Mouse (Mus musculus): ENCODE results near the gene Lyrm4. TPM values are rescaled to one million over a fixed set of nuclear protein-coding genes. Genes with fewer than 3 reads are reported as not detected.

Gene Lyrm4
- polyA plus RNA-seq (2014; fragmentation: Nextera tagmentation; extraction: Ambion mirVana): 23.4 and 26.8 TPM in 2 replicates

GRCm38 (mm10) chr13:36117143-36118014 lies at the start of gene Lyrm4, which contains the start of gene Fars2:
Gene Lyrm4 (minus strand): TSS chr13:36117526.
Gene Fars2 (plus strand): TSS chr13:36117412.
- no peaks in the 10 kb centered on the region for H3K9me3 ChIP-seq (replicated peaks; ENCODE audit: control insufficient read depth, low read length)
- peak within 1 kb of the TSS; percentile 78 for H3K4me3 ChIP-seq (ENCODE audit: low read depth, low read length)
- H3K4me1 ChIP-seq (ENCODE audit: control insufficient read depth, insufficient read depth, low read length): peaks cover 6% of the 10 kb centered on the region
- H3K27me3 ChIP-seq (ENCODE audit: control insufficient read depth, insufficient read depth, low read length): no peaks in the 10 kb centered on the region
- no peaks in the 10 kb centered on the region for H3K36me3 ChIP-seq (ENCODE audit: control insufficient read depth, insufficient read depth, low read length)
- peak within 1 kb of the TSS; percentile 87 for H3K9ac ChIP-seq (ENCODE audit: low read depth, low read length)
- H3K4me2 ChIP-seq: peak within 1 kb of the TSS; percentile 91
- WGBS (ENCODE audit: insufficient replicate concordance): under 1% methylated on average over 73 of the region's 75 CpGs
- peak within 1 kb of the TSS; percentile 98 for H3K27ac ChIP-seq (ENCODE audit: low read depth, low read length)
- peak; percentile 98 for ATAC-seq (replicated peaks; ENCODE audit: insufficient number of reproducible peaks, low FRiP score, low TSS enrichment)

- Histone ChIP-seq H3K9ac (ENCODE audit: low read depth, low read length) (no peak overlapping the region), H3K9me3 (replicated peaks; ENCODE audit: control insufficient read depth, low read length) (no peaks in the 10 kb centered on the region), H3K4me2 (no peak overlapping the region), H3K4me3 (ENCODE audit: low read depth, low read length) (no peak overlapping the region), H3K27ac (ENCODE audit: low read depth, low read length) (no peak overlapping the region), H3K27me3 (ENCODE audit: control insufficient read depth, insufficient read depth, low read length) (no peaks in the 10 kb centered on the region), H3K4me1 (ENCODE audit: control insufficient read depth, insufficient read depth, low read length) (no peaks in the 10 kb centered on the region), H3K36me3 (ENCODE audit: control insufficient read depth, insufficient read depth, low read length) (no peaks in the 10 kb centered on the region)
- 65% methylated on average over 1 of the region's 1 CpGs for WGBS (ENCODE audit: insufficient replicate concordance)
- ATAC-seq (replicated peaks; ENCODE audit: insufficient number of reproducible peaks, low FRiP score, low TSS enrichment): no peak
These were observed 46.6 kb upstream of the Lyrm4 start for GRCm38 (mm10) chr13:36163898-36164297.

GRCm38 (mm10) chr13:36163411-36163810 lies 46.1 kb upstream of the Lyrm4 start:
- no peak for ATAC-seq (replicated peaks; ENCODE audit: insufficient number of reproducible peaks, low FRiP score, low TSS enrichment)
- H3K27ac ChIP-seq (ENCODE audit: low read depth, low read length): no peak overlapping the region
- H3K9me3 ChIP-seq (replicated peaks; ENCODE audit: control insufficient read depth, low read length): no peaks in the 10 kb centered on the region
- H3K27me3 ChIP-seq (ENCODE audit: control insufficient read depth, insufficient read depth, low read length): no peaks in the 10 kb centered on the region
- no peak overlapping the region for H3K4me2 ChIP-seq
- H3K36me3 ChIP-seq (ENCODE audit: control insufficient read depth, insufficient read depth, low read length): no peaks in the 10 kb centered on the region
- 87% methylated on average over 5 of the region's 5 CpGs for WGBS (ENCODE audit: insufficient replicate concordance)
- H3K4me3 ChIP-seq (ENCODE audit: low read depth, low read length): no peak overlapping the region
- peaks cover 3% of the 10 kb centered on the region; the same call in 1 of the 2 replicates for H3K4me1 ChIP-seq (ENCODE audit: control insufficient read depth, insufficient read depth, low read length)
- H3K9ac ChIP-seq (ENCODE audit: low read depth, low read length): no peak overlapping the region

GRCm38 (mm10) chr13:36156340-36156931 lies 39.1 kb upstream of the Lyrm4 start:
- Histone ChIP-seq H3K27ac (ENCODE audit: low read depth, low read length) (no peak overlapping the region), H3K9me3 (replicated peaks; ENCODE audit: control insufficient read depth, low read length) (no peaks in the 10 kb centered on the region), H3K27me3 (ENCODE audit: control insufficient read depth, insufficient read depth, low read length) (no peaks in the 10 kb centered on the region), H3K4me1 (ENCODE audit: control insufficient read depth, insufficient read depth, low read length) (peaks cover 16% of the 10 kb centered on the region), H3K4me3 (ENCODE audit: low read depth, low read length) (no peak overlapping the region), H3K4me2 (no peak overlapping the region), H3K36me3 (ENCODE audit: control insufficient read depth, insufficient read depth, low read length) (no peaks in the 10 kb centered on the region), H3K9ac (ENCODE audit: low read depth, low read length) (no peak overlapping the region)
- WGBS (ENCODE audit: insufficient replicate concordance): 69% methylated on average over 7 of the region's 7 CpGs
- ATAC-seq (replicated peaks; ENCODE audit: insufficient number of reproducible peaks, low FRiP score, low TSS enrichment): no peak

GRCm38 (mm10) chr13:36152728-36153498 lies 35.6 kb upstream of the Lyrm4 start:
- Histone ChIP-seq H3K9me3 (replicated peaks; ENCODE audit: control insufficient read depth, low read length) (no peaks in the 10 kb centered on the region), H3K27me3 (ENCODE audit: control insufficient read depth, insufficient read depth, low read length) (no peaks in the 10 kb centered on the region), H3K9ac (ENCODE audit: low read depth, low read length) (no peak overlapping the region), H3K4me2 (no peak overlapping the region), H3K27ac (ENCODE audit: low read depth, low read length) (no peak overlapping the region), H3K4me1 (ENCODE audit: control insufficient read depth, insufficient read depth, low read length) (peaks cover 8% of the 10 kb centered on the region), H3K4me3 (ENCODE audit: low read depth, low read length) (no peak overlapping the region), H3K36me3 (ENCODE audit: control insufficient read depth, insufficient read depth, low read length) (no peaks in the 10 kb centered on the region)
- ATAC-seq (replicated peaks; ENCODE audit: insufficient number of reproducible peaks, low FRiP score, low TSS enrichment): no peak
- WGBS (ENCODE audit: insufficient replicate concordance): 62% methylated on average over 5 of the region's 5 CpGs

GRCm38 (mm10) chr13:36150272-36150671 lies 32.9 kb upstream of the Lyrm4 start:
- ATAC-seq (replicated peaks; ENCODE audit: insufficient number of reproducible peaks, low FRiP score, low TSS enrichment): no peak
- H3K9ac ChIP-seq (ENCODE audit: low read depth, low read length): no peak overlapping the region
- no peak overlapping the region for H3K4me3 ChIP-seq (ENCODE audit: low read depth, low read length)
- H3K27ac ChIP-seq (ENCODE audit: low read depth, low read length): no peak overlapping the region
- no peaks in the 10 kb centered on the region for H3K27me3 ChIP-seq (ENCODE audit: control insufficient read depth, insufficient read depth, low read length)
- no peak overlapping the region for H3K4me2 ChIP-seq
- 73% methylated on average over 5 of the region's 5 CpGs for WGBS (ENCODE audit: insufficient replicate concordance)
- H3K9me3 ChIP-seq (replicated peaks; ENCODE audit: control insufficient read depth, low read length): no peaks in the 10 kb centered on the region
- no peaks in the 10 kb centered on the region for H3K36me3 ChIP-seq (ENCODE audit: control insufficient read depth, insufficient read depth, low read length)
- H3K4me1 ChIP-seq (ENCODE audit: control insufficient read depth, insufficient read depth, low read length): peaks cover 10% of the 10 kb centered on the region; the same call in 1 of the 2 replicates

GRCm38 (mm10) chr13:36149175-36149939 lies 32.0 kb upstream of the Lyrm4 start:
- ATAC-seq (replicated peaks; ENCODE audit: insufficient number of reproducible peaks, low FRiP score, low TSS enrichment): no peak
- H3K4me2 ChIP-seq: no peak overlapping the region
- H3K4me1 ChIP-seq (ENCODE audit: control insufficient read depth, insufficient read depth, low read length): peaks cover 10% of the 10 kb centered on the region; the same call in 1 of the 2 replicates
- H3K4me3 ChIP-seq (ENCODE audit: low read depth, low read length): no peak overlapping the region
- H3K36me3 ChIP-seq (ENCODE audit: control insufficient read depth, insufficient read depth, low read length): no peaks in the 10 kb centered on the region
- H3K27ac ChIP-seq (ENCODE audit: low read depth, low read length): no peak overlapping the region
- 66% methylated on average over 6 of the region's 6 CpGs for WGBS (ENCODE audit: insufficient replicate concordance)
- no peak overlapping the region for H3K9ac ChIP-seq (ENCODE audit: low read depth, low read length)
- no peaks in the 10 kb centered on the region for H3K9me3 ChIP-seq (replicated peaks; ENCODE audit: control insufficient read depth, low read length)
- H3K27me3 ChIP-seq (ENCODE audit: control insufficient read depth, insufficient read depth, low read length): no peaks in the 10 kb centered on the region

GRCm38 (mm10) chr13:36145601-36146000 lies 28.3 kb upstream of the Lyrm4 start:
- Histone ChIP-seq H3K27me3 (ENCODE audit: control insufficient read depth, insufficient read depth, low read length) (no peaks in the 10 kb centered on the region), H3K9ac (ENCODE audit: low read depth, low read length) (no peak overlapping the region), H3K4me3 (ENCODE audit: low read depth, low read length) (no peak overlapping the region), H3K4me1 (ENCODE audit: control insufficient read depth, insufficient read depth, low read length) (peaks cover 6% of the 10 kb centered on the region; the same call in 1 of the 2 replicates), H3K36me3 (ENCODE audit: control insufficient read depth, insufficient read depth, low read length) (no peaks in the 10 kb centered on the region), H3K4me2 (no peak overlapping the region), H3K27ac (ENCODE audit: low read depth, low read length) (no peak overlapping the region), H3K9me3 (replicated peaks; ENCODE audit: control insufficient read depth, low read length) (no peaks in the 10 kb centered on the region)
- ATAC-seq (replicated peaks; ENCODE audit: insufficient number of reproducible peaks, low FRiP score, low TSS enrichment): no peak
- 88% methylated on average over 1 of the region's 1 CpGs for WGBS (ENCODE audit: insufficient replicate concordance)
